Mouse (Mus musculus) WW6 (cell line): ENCODE measurements around the gene Ndrg4.

Experiments used
- DNase-seq: peaks from one replicate; pipeline ENCODE4 v3.0.0-alpha.2; 2013; ENCODE audit warnings: low read depth, low spot score

Ndrg4 gene

DNA sequence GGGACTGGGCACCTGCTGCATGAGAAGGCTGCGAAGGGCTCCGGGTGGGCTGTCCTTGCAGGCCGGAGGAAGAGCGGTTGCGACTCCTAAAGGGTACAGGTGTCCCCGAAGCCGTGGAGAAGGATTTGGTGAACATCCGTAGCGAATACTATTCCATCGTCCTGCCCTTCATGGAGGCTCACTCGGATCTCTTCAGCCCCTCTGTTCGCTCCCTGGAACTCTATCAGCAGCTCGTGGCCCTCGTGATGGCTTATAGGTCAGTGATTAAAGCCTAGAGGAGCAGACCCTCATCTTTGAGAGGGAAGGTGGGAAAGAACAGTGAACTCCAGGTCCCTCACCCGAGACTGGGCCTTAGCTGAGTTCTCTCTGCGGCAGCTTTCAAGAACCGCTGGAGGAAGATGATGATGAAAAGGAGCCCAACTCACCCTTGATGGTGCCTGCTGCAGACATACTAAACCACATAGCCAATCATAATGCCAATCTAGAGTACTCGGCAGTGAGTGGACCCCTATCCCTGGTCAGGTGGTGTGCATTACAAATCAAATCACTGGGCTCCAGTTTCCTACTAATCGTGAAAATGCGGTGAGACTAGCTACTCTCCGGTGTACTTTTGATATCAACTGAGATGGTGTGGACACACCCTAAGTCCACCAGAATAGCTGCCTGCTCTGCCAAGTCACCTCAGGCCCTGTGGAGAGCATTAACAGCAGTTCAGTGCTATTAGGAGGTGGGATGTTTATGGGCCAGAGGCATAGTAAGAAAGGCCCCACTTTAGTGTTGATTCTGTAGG, 40.0 kb downstream of the Ndrg4 start:
- no peak for DNase-seq

- DNase-seq: no peak
Observed at GRCm38 (mm10) chr8:95727625-95728024, 50.8 kb downstream of the Ndrg4 start.

GRCm38 (mm10) chr8:95738596-95738995, 61.8 kb downstream of the Ndrg4 start:
- DNase-seq: no peak

GRCm38 (mm10) chr8:95741732-95742131, 65.0 kb downstream of the Ndrg4 start:
- no peak for DNase-seq

GRCm38 (mm10) chr8:95748028-95748427, 71.2 kb downstream of the Ndrg4 start:
- DNase-seq: no peak

GRCm38 (mm10) chr8:95751924-95752323, 75.1 kb downstream of the Ndrg4 start:
- no peak for DNase-seq

DNA sequence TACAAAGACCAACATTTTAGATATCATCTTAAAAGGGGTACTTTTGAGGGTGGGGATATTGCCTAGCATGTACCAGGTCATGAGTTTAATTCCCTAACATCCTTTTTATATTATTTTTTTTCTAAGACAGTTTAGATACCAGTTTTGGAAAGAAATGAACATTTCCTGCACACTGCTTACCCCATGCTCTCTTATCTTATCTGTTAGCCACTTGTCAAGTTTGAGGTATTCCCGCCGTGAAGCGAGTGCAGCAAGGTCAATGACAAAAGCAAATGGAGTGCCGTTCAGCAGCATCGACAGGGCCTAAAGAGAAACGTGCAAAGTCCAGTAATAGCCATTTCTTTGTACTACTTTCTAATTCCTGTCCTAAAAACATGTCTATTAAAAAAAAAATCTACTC, 83.5 kb downstream of the Ndrg4 start:
- DNase-seq: no peak

GRCm38 (mm10) chr8:95764133-95764532, 87.4 kb downstream of the Ndrg4 start:
- no peak for DNase-seq
